Mouse (Mus musculus): ENCODE measurements around the gene Tceanc2. TPM values are rescaled to one million over a fixed set of nuclear protein-coding genes. Genes with fewer than 3 reads are reported as not detected.

Tceanc2 gene
- polyA plus RNA-seq, 1 experiment, result 8.9 TPM

DNA sequence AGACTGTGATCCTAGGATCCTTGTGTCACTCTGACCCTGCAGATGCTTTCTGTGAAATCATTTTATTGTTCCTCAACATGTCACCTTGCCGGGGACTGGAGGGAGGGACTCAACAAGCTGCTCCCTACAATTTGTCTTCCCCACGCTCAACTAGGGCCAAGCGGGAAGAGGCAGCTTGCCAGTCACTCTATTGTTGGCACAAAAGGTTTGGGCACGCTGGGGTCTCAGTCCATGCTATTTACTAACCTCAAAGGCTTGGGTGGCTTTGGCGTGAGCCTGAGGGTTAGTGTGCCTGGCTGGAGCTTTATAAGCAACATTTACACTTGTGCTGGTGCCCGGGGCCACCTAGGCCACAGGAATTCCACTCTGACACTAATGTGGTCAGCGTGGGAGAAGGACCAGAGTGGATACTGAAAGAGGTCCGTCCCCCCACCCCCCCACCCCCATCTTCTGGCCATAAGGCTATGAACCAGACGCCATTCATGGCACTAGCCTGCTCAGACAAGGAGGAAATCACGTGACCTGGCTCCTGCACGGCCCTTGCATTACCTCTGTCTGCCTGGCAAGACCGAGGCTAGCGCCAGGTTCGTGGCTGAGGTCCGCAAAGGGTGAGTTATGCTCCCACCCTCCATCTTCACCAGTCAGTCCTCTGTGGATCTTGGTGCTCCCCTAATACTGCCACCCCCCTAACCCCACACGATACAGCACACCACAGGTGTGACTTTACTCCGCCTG lies 80.0 kb downstream of the Tceanc2 start:
- Histone ChIP-seq H3K4me3 (ENCODE audit: insufficient read depth, low read length) (no peak overlapping the region), H3K4me1 (ENCODE audit: control insufficient read depth, insufficient read depth, low read length) (no peaks in the 10 kb centered on the region), H3K27ac (ENCODE audit: insufficient read depth, low read length) (no peak overlapping the region)
- no peak for TF ChIP-seq POLR2A (IDR thresholded peaks at IDR 0.05; ENCODE audit: extremely low read depth, insufficient read depth, low read length)
- no peak for TF ChIP-seq CTCF (IDR thresholded peaks at IDR 0.05; ENCODE audit: extremely low read depth, insufficient read depth, low read length)

DNA sequence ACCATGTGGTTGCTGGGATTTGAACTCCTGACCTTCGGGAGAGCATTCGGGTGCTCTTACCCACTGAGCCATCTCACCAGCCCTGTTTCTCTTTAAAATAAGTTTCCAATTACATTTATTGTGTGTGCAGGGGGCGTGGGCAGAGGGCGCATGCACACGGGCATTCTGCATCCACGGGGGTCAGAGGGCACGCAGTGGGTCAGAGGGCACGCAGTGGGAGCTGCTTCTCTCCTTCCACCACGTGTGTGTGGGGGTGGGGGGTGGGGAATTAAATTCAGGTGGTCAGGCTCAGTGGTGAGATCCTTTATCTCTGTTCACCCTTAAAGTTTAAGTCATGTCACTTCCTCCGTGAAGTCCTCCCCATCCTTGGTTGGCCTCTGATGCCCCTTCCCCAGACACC lies 80.5 kb downstream of the Tceanc2 start:
- no peak overlapping the region for H3K4me3 ChIP-seq (ENCODE audit: insufficient read depth, low read length)
- H3K4me1 ChIP-seq (ENCODE audit: control insufficient read depth, insufficient read depth, low read length), result no peaks in the 10 kb centered on the region
- no peak overlapping the region for H3K27ac ChIP-seq (ENCODE audit: insufficient read depth, low read length)
- TF ChIP-seq POLR2A (IDR thresholded peaks at IDR 0.05; ENCODE audit: extremely low read depth, insufficient read depth, low read length) (no peak), CTCF (IDR thresholded peaks at IDR 0.05; ENCODE audit: extremely low read depth, insufficient read depth, low read length) (no peak)

DNA sequence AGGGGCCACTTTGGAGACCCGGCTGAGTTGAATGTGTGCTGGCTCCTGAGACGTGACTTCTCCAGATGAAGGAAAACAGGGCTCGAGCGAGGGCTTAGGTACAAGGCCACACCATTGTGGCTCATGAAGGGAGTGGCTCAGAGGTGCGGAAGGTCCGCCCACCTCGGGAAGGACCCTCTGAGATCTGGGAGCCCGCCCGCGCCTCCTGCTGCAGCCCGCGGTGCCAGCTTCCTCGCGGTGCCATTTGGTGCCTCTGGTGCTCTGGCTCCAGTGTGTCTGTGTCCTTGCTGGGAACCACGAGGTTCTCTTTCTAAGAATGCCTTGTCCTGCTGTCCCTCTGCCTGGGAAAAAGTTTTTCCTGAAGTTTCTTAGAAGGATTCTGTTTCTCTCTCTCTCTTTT lies 81.0 kb downstream of the Tceanc2 start:
- TF ChIP-seq CTCF (IDR thresholded peaks at IDR 0.05; ENCODE audit: extremely low read depth, insufficient read depth, low read length), result no peak
- H3K27ac ChIP-seq (ENCODE audit: insufficient read depth, low read length), result no peak overlapping the region
- H3K4me1 ChIP-seq (ENCODE audit: control insufficient read depth, insufficient read depth, low read length), result no peaks in the 10 kb centered on the region
- H3K4me3 ChIP-seq (ENCODE audit: insufficient read depth, low read length), result no peak overlapping the region

DNA sequence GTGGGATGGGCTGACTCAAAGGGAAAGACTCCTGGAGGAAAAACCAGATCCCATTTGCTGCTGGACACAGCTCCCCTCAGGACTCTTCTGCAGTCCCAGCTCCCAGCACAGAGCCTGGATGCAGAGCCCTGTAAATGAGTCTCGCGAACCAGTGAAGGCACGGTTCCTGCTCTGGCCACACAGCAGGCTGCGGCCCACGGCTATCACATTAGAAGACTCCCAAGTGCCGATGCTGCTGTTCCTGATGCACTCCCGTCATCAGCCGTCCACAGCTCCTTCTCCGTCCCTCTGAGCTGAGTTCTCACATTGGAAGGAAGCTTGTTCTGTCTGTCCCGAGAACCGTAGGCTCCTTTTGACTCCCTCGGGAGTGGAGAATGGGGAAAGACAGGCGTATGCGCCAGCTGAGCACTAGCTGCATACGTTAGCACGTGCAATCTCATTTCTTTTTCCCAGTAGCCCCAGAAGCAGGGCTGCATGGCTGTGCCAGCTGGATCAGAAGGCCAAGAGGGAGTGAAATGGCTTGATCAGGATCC lies 82.0 kb downstream of the Tceanc2 start, which contains the start of gene Cdcp2:
Gene Cdcp2, plus strand, starts transcription at position 51 of the 533 bp plus-strand sequence.
- no peak for TF ChIP-seq POLR2A (IDR thresholded peaks at IDR 0.05; ENCODE audit: extremely low read depth, insufficient read depth, low read length)
- Histone ChIP-seq H3K27ac (ENCODE audit: insufficient read depth, low read length) (no peak within 1 kb of the TSS), H3K4me3 (ENCODE audit: insufficient read depth, low read length) (no peak within 1 kb of the TSS), H3K4me1 (ENCODE audit: control insufficient read depth, insufficient read depth, low read length) (no peaks in the 10 kb centered on the region)

DNA sequence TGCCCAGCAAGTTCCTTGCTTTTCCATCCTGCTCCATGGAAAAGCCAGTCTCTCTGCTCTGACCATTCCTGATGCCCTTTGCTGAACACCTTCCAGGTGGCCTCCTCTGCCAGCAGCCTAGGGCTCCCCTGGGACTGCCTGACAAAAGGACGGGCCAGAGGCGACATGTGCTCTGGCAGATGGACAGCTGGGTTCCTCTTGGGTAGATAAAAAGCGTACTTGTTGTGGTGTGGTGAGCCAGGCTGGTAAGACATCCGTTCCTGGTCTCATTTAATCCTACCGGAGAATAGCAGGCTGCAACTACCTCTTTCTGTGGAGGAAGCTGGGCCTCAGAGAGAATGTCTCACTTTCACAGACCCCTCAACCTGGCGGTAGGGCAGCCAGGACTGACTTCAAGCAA lies 82.9 kb downstream of the Tceanc2 start:
- TF ChIP-seq POLR2A (IDR thresholded peaks at IDR 0.05; ENCODE audit: extremely low read depth, insufficient read depth, low read length), result no peak
- no peak for TF ChIP-seq CTCF (IDR thresholded peaks at IDR 0.05; ENCODE audit: extremely low read depth, insufficient read depth, low read length)
- no peak overlapping the region for H3K27ac ChIP-seq (ENCODE audit: insufficient read depth, low read length)
- no peak overlapping the region for H3K4me3 ChIP-seq (ENCODE audit: insufficient read depth, low read length)
- H3K4me1 ChIP-seq (ENCODE audit: control insufficient read depth, insufficient read depth, low read length), result no peaks in the 10 kb centered on the region

DNA sequence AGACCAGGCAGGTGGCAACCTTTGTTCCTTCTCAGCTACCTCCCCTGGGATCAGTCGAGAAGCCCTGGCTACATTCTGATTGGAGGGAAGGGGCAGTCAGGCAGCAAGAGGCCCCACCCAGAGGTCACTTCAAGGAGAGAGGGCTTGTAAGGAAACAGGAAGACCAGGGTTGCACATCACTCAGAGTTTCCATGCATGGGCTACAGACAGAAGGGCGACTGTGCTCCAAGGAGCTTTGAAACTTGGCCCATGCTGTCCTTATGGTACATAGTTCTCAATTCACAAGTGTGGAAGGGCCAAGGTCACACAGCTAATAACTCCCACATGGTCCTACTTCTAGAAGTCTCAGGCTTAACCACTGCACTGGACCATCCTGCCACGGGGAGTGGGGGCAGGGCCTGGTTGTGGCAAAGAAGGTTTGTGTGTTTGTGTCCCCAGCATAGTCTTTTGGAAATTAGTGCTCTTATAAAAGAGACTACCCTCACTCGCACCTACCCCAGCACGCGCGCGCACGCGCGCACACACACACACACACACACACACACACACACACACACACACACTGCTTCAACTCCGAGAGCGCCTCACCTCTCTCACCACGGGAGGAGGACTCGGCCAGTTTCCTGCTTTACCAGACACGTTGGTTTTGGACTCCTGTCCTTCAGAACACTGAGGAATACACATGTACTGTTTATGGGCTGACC lies 84.3 kb downstream of the Tceanc2 start:
- Histone ChIP-seq H3K27ac (ENCODE audit: insufficient read depth, low read length) (no peak overlapping the region), H3K4me1 (ENCODE audit: control insufficient read depth, insufficient read depth, low read length) (no peaks in the 10 kb centered on the region), H3K4me3 (ENCODE audit: insufficient read depth, low read length) (no peak overlapping the region)
- TF ChIP-seq CTCF (IDR thresholded peaks at IDR 0.05; ENCODE audit: extremely low read depth, insufficient read depth, low read length) (no peak), POLR2A (IDR thresholded peaks at IDR 0.05; ENCODE audit: extremely low read depth, insufficient read depth, low read length) (no peak)

DNA sequence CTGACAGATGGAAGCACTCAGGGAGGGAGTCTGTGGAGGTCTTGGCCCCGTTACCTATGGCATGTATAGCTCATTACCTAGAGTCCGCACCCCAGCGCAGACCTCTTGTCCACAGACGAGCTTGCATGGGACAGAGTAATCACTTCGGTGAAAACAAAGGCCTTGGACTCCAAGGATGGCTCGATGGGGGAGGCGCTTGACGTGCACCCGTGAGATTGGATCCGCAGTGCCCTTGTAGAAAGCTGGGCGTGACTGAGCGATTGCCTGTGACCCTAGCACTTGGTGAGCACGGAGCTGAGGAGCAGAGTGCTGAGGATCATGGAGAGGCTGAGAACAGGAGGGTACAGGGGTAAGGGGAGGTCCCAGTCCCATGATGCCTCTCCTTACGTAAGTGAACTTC lies 87.2 kb downstream of the Tceanc2 start:
- no peak overlapping the region for H3K27ac ChIP-seq (ENCODE audit: insufficient read depth, low read length)
- TF ChIP-seq POLR2A (IDR thresholded peaks at IDR 0.05; ENCODE audit: extremely low read depth, insufficient read depth, low read length), result no peak
- TF ChIP-seq CTCF (IDR thresholded peaks at IDR 0.05; ENCODE audit: extremely low read depth, insufficient read depth, low read length), result no peak
- H3K4me3 ChIP-seq (ENCODE audit: insufficient read depth, low read length), result no peak overlapping the region
- no peaks in the 10 kb centered on the region for H3K4me1 ChIP-seq (ENCODE audit: control insufficient read depth, insufficient read depth, low read length)

DNA sequence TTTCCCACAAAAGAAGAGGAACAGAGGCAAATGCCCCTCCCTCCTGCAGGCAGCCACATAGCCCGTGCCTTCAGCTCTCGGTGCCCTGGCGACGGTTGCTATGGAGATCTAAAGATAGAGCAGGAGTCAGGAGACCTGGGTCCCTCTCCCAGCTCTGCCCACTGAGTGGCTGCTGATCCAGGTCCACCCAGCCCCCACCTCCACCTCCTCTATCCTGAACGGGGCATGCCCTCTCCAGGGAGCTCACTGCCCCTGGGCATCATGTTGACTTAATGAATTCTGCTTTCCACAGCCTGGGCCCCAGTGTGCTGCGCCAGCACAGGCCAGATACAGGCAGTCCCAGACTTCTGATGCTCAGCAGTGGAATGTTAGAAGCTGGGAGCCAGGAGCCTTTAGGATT lies 94.1 kb downstream of the Tceanc2 start:
- H3K4me3 ChIP-seq (ENCODE audit: insufficient read depth, low read length), result no peak overlapping the region
- H3K27ac ChIP-seq (ENCODE audit: insufficient read depth, low read length), result peak overlapping the region; percentile 9; the same call in 1 of the 2 replicates
- TF ChIP-seq CTCF (IDR thresholded peaks at IDR 0.05; ENCODE audit: extremely low read depth, insufficient read depth, low read length) (no peak), POLR2A (IDR thresholded peaks at IDR 0.05; ENCODE audit: extremely low read depth, insufficient read depth, low read length) (peak; percentile 58; the same call in 1 of the 2 replicates)
- peaks cover 2% of the 10 kb centered on the region; the same call in 1 of the 2 replicates for H3K4me1 ChIP-seq (ENCODE audit: control insufficient read depth, insufficient read depth, low read length)

DNA sequence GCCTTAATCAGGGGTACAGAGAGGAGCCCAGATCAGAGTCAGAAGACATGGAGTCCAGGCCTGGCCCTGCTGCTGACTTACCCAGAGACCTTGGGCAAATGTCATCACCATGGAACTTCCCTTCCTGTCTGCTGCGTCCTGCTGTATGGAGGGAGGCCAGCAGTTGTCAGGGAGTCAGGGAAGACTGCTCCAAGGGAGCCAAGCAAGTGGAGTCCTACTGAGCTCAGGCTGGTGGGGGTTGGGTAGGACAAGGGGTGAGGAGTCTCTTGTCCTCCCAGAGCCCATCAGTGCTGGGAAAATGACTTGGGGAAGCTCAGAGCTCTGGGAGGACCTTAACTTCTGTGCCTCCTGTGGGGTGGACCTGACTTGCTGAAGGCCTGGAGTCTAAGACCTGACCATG lies 94.6 kb downstream of the Tceanc2 start:
- H3K4me3 ChIP-seq (ENCODE audit: insufficient read depth, low read length), result no peak overlapping the region
- TF ChIP-seq CTCF (IDR thresholded peaks at IDR 0.05; ENCODE audit: extremely low read depth, insufficient read depth, low read length) (no peak), POLR2A (IDR thresholded peaks at IDR 0.05; ENCODE audit: extremely low read depth, insufficient read depth, low read length) (no peak)
- peaks cover 2% of the 10 kb centered on the region; the same call in 1 of the 2 replicates for H3K4me1 ChIP-seq (ENCODE audit: control insufficient read depth, insufficient read depth, low read length)
- H3K27ac ChIP-seq (ENCODE audit: insufficient read depth, low read length), result peak overlapping the region; percentile 11; the same call in 1 of the 2 replicates

Other genes with a start within 250 kb of the Tceanc2 start
- gene Mrpl37, start 112.2 kb downstream of the Tceanc2 start, polyA plus RNA-seq (2012; rRNA removed), result 86.2 and 91.1 TPM in 2 replicates
- 4.7 and 6.3 TPM in 2 replicates for gene Cyb5rl, start 112.1 kb downstream of the Tceanc2 start, polyA plus RNA-seq (2012; rRNA removed)
- gene Cdcp2, start 82.2 kb downstream of the Tceanc2 start, polyA plus RNA-seq (2012; rRNA removed), result not detected in 2 replicates
- gene Tmem59, start 717 bp downstream of the Tceanc2 start, polyA plus RNA-seq (2012; rRNA removed), result 215 and 224 TPM in 2 replicates
- gene Ldlrad1, start 30.1 kb upstream of the Tceanc2 start, polyA plus RNA-seq (2012; rRNA removed), result not detected in 2 replicates
- 18.9 and 20.2 TPM in 2 replicates for gene Lrrc42, start 74.4 kb upstream of the Tceanc2 start, polyA plus RNA-seq (2012; rRNA removed)
- 16.9 and 19.8 TPM in 2 replicates for gene Hspb11, start 74.5 kb upstream of the Tceanc2 start, polyA plus RNA-seq (2012; rRNA removed)
- not detected in 2 replicates for gene Dio1, start 128.1 kb upstream of the Tceanc2 start, polyA plus RNA-seq (2012; rRNA removed)
- gene Yipf1, start 135.2 kb upstream of the Tceanc2 start, polyA plus RNA-seq (2012; rRNA removed), result 43.2 and 49.1 TPM in 2 replicates
- 10.4 and 11.4 TPM in 2 replicates for gene Ndc1, start 188.7 kb upstream of the Tceanc2 start, polyA plus RNA-seq (2012; rRNA removed)